Mouse (Mus musculus) embryonic facial prominence, embryonic 13.5 days (tissue): Measurements from ENCODE around the gene Taf10. TPM values are rescaled to one million over a fixed set of nuclear protein-coding genes. Genes with fewer than 3 reads are reported as not detected.

ENCODE experiments used
- ATAC-seq: fragments of 200-750 bp; cut with Nextera tagmentation; 2 replicates; pipeline ENCODE4 v1.8.0; 2017; ENCODE audit warnings: low read depth; ENCODE audit not compliant: insufficient number of reproducible peaks, insufficient read depth, low FRiP score, low TSS enrichment
- H3K27ac ChIP-seq: fragments of 300-500 bp; sonication (generic); 2 replicates; pipeline ENCODE4 v1.5.1; 2015; ENCODE audit warnings: moderate library complexity, mild to moderate bottlenecking, inconsistent platforms
- H3K27me3 ChIP-seq: fragments of 300-500 bp; sonication (generic); 2 replicates; pipeline ENCODE4 v1.6.1; 2015; ENCODE audit warnings: mild to moderate bottlenecking, inconsistent platforms
- H3K36me3 ChIP-seq: fragments of 300-500 bp; sonication (generic); 2 replicates; pipeline ENCODE4 v1.6.1; 2015; ENCODE audit warnings: mild to moderate bottlenecking, inconsistent platforms
- H3K4me1 ChIP-seq: fragments of 300-500 bp; sonication (generic); 2 replicates; pipeline ENCODE4 v1.6.1; 2015; ENCODE audit warnings: inconsistent platforms
- H3K4me2 ChIP-seq: fragments of 300-500 bp; sonication (generic); 2 replicates; pipeline ENCODE4 v1.6.1; 2015; ENCODE audit warnings: moderate library complexity, mild to moderate bottlenecking, inconsistent platforms
- H3K4me3 ChIP-seq: fragments of 300-500 bp; sonication (generic); 2 replicates; pipeline ENCODE4 v1.5.1; 2015; ENCODE audit warnings: mild to moderate bottlenecking, inconsistent platforms
- H3K9ac ChIP-seq: fragments of 300-500 bp; sonication (generic); 2 replicates; pipeline ENCODE4 v1.6.1; 2015; ENCODE audit warnings: mild to moderate bottlenecking, inconsistent platforms
- H3K9me3 ChIP-seq: fragments of 300-500 bp; sonication (generic); 2 replicates; pipeline ENCODE4 v1.6.1; 2016; ENCODE audit warnings: inconsistent platforms
- WGBS: fragments of 180-500 bp; shearing (Covaris S2); methylation state at CpG from one replicate; pipeline ENCODE4 v1.1.7; 2015; ENCODE audit warnings: mixed read lengths; 5-methylcytosine and 5-hydroxymethylcytosine counted together
- polyA plus RNA-seq: library from polyadenylated mRNA; unstranded; fragments of >200 nt; fragmentation: Nextera tagmentation; extraction: Ambion mirVana; gene quantifications from 2 replicates; pipeline ENCODE4 v1.2.1, GENCODE M21; 2015

The Taf10 gene
- polyA plus RNA-seq, 1 experiment from 2014 or later = 126 TPM

DNA sequence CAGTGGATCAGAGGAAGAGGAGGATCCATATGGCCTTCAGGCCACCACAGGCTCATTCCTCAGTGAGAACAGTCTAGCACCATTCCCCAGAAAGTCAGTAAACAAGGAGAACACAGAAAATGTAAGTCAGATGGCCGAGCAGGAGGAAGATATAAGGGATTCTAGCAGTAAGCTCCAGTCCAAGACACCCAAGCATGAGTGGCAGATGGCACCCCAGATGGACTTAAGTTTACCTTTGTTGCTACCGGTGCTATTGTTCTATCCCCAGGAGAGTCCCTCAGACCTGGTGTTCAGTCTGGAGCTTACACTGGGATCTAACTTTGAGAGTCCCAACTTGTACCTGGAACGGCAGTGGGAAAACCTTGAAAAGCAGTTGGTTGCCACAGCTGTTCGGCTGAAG is 40.3 kb downstream of the Taf10 start:
- no peak for ATAC-seq
- Histone ChIP-seq H3K9me3 (no peaks in the 10 kb centered on the region), H3K9ac (no peak overlapping the region), H3K4me3 (no peak overlapping the region), H3K4me1 (no peaks in the 10 kb centered on the region), H3K4me2 (no peak overlapping the region), H3K27me3 (no peaks in the 10 kb centered on the region), H3K27ac (no peak overlapping the region), H3K36me3 (no peaks in the 10 kb centered on the region)
- WGBS = 83% methylated on average over 4 of the region's 4 CpGs

- WGBS = 84% methylated on average over 16 of the region's 16 CpGs
These were observed 41.0 kb downstream of the Taf10 start for GRCm38 (mm10) chr7:105703184-105703583.

DNA sequence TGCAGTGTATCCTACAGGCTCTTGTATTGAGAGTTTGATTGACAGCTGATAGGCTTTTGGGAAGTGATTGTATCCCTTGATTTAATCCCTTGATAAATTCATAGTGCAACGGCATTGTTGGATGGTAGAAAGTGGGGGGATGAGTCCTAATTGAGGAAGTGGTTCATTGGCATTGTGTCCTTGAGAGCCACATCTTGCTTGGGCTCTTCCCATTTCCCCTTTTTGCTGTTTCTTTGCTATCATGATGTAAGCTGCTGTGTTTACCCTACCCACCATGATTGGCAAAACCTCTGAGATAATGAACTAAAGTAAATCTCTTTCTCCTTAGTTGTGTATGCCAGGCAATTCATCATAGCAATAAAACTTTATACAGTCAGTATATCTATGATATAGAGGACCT is 53.3 kb downstream of the Taf10 start:
- 75% methylated on average over 1 of the region's 1 CpGs for WGBS
- no peak overlapping the region for H3K4me3 ChIP-seq
- no peak for ATAC-seq
- no peak overlapping the region for H3K27ac ChIP-seq
- H3K9me3 ChIP-seq = no peaks in the 10 kb centered on the region
- H3K4me2 ChIP-seq = no peak overlapping the region
- 0 out of 2 replicates have a peak, but pooled peaks cover under 1% of the 10 kb centered on the region for H3K4me1 ChIP-seq
- H3K36me3 ChIP-seq = no peaks in the 10 kb centered on the region
- 0 out of 2 replicates have a peak, but pooled peaks cover under 1% of the 10 kb centered on the region for H3K27me3 ChIP-seq
- no peak overlapping the region for H3K9ac ChIP-seq

More at GRCm38 (mm10) chr7:105703184-105703583, 41.0 kb downstream of the Taf10 start:
- Histone ChIP-seq H3K27ac (no peak overlapping the region), H3K36me3 (no peaks in the 10 kb centered on the region), H3K4me1 (no peaks in the 10 kb centered on the region), H3K4me2 (no peak overlapping the region), H3K9me3 (no peaks in the 10 kb centered on the region), H3K27me3 (no peaks in the 10 kb centered on the region), H3K4me3 (no peak overlapping the region), H3K9ac (no peak overlapping the region)
- no peak for ATAC-seq

Other genes starting within 250 kb of the Taf10 start
- gene Smpd1, start 190.0 kb downstream of the Taf10 start, polyA plus RNA-seq = 36.7 and 37.1 TPM in 2 replicates
- gene Apbb1, start 162.7 kb downstream of the Taf10 start, polyA plus RNA-seq = 59.9 and 62.3 TPM in 2 replicates
- gene Hpx, start 144.2 kb downstream of the Taf10 start, polyA plus RNA-seq = 0.37 and 3.7 TPM in 2 replicates
- 41.3 and 49.1 TPM in 2 replicates for gene Trim3, start 110.8 kb downstream of the Taf10 start, polyA plus RNA-seq
- gene Timm10b, start 104.3 kb downstream of the Taf10 start, polyA plus RNA-seq = 161 and 178 TPM in 2 replicates
- 81.4 and 85.5 TPM in 2 replicates for gene Arfip2, start 103.9 kb downstream of the Taf10 start, polyA plus RNA-seq
- 32.4 and 35.2 TPM in 2 replicates for gene Gm45799, start 103.8 kb downstream of the Taf10 start, polyA plus RNA-seq
- 1.1 and 1.6 TPM in 2 replicates for gene Dnhd1, start 93.5 kb downstream of the Taf10 start, polyA plus RNA-seq
- 253 and 273 TPM in 2 replicates for gene Ilk, start 7.8 kb downstream of the Taf10 start, polyA plus RNA-seq
- gene Rrp8, start 7.0 kb downstream of the Taf10 start, polyA plus RNA-seq = 43.4 and 48.9 TPM in 2 replicates
- 44.0 and 45.8 TPM in 2 replicates for gene Tpp1, start 7.9 kb upstream of the Taf10 start, polyA plus RNA-seq
- gene Dchs1, start 43.3 kb upstream of the Taf10 start, polyA plus RNA-seq = 21.0 and 21.5 TPM in 2 replicates
- gene Mrpl17, start 66.7 kb upstream of the Taf10 start, polyA plus RNA-seq = 321 and 381 TPM in 2 replicates
- not detected in 2 replicates for gene Gm4070, start 209.6 kb upstream of the Taf10 start, polyA plus RNA-seq